Mouse (Mus musculus): ENCODE results near the gene Mogs.
A peak's percentile ranks its signal among the peaks of the same experiment; 100 is the strongest.
"Not testable (repeated sequence)": the region's sequence is repeated elsewhere in the genome, so short reads cannot be mapped to it uniquely, and the experiment has no call there.

The Mogs gene

DNA sequence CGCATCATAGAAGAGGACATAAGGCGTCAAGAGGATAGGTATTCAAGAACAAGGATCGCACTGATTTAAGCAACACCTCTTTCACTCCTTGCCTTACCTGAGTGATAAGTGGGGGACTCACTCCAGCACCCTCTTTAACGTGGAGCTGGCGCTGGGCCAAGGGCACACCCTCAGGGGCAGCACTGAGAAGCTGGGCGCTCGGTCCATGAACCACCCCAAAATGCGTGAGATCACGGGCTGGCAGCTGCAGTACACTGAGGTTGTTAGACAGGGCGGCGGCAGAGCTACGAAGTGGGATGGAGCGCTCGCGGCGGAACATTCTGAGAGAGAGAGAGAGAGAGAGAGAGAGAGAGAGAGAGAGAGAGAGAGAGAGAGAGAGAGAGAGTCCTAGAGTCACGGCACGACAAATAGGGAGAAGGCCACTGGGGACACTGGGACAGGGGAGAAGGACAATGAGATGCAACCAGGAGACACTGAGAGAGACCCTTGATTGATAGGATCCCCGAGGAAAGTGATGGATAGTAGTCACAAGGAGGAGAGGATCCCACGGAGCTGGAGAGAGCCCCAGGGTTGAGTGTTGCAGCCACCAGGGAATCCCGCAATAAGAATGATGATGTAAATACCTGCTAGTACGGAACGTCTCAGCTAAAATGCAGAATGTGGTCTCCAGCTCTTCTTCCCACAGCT lies 40.4 kb downstream of the Mogs start:
- no peak for DNase-seq

DNA sequence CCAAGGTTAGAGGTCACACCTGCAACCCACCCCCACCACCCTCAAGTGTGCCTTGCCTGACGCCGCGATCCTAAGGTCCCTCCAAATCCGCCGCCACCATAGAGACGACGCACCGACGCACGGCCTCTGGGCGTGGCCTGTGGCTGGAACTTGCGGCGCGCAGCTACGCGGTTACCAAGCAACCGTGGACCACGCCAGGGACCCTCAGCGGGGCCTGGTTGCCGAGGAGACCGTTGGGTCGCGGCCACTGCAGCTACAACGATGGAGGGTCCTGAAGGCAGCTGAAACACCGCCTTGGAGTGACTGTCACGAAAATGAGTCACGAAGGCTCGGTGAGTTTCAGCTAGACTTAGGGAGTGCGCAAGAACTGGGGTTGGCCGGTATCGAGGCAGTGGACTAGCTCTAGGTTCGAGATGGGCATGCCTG lies 41.0 kb downstream of the Mogs start, which contains the start of the genes Wdr54 and 1700003E16Rik:
Gene Wdr54 (minus strand): TSS at position 139 of the 426 bp plus-strand sequence.
Gene 1700003E16Rik (plus strand): TSS at position 146 of the 426 bp plus-strand sequence.
- DNase-seq = peak; percentile 88

- DNase-seq = not testable (repeated sequence)
Observed at GRCm38 (mm10) chr6:83159456-83159855, 44.2 kb downstream of the Mogs start.

DNA sequence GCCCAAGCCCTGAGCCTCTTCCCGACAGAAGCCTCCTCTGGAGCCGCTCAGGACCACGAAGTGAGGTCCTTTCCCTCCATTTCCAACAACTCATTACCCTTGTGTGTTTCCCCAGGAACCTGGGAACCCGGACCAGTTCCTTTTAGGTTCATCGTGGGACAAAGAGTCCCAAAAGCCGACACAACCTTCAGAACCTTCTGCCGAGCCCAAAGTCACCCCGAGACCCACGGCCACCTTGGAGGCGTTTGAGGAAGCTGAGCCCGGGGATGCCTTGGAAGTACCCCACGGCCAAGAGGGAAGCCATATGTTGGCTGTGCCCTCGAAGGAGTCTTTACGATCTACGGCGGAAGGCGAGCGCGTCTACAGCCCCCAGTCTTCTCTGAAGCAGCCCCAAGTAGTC lies 46.1 kb downstream of the Mogs start:
- DNase-seq = no peak

GRCm38 (mm10) chr6:83161921-83162641 lies 46.8 kb downstream of the Mogs start:
- DNase-seq = no peak

- no peak for DNase-seq
Observed at GRCm38 (mm10) chr6:83162701-83163100, 47.4 kb downstream of the Mogs start.

DNA sequence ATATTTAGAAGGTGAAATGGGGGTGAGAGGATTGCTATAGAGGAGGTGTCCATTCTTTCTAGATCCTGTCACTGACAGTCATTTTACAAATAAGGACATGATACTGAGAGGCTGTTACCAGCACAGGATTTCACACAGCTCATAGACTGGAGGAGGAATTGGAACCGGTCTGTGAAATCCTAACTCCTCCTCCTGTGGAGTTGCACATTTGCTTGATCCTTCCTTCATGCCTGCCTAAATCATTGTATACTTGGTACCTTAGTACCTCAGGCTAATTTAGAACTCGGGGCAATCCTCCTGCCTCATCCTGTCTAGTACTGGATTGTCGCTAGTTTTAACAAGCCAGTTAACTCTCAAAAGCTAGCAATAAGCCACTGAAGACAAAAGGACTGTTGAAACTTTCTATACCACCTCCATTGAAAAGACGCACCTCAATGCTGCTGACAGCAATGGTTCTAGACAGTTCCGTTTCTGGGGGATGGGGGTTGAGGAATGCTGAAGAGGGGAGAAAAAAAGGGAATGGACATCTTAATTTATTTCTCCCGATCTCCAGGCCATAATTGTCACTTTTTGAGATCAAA lies 49.8 kb downstream of the Mogs start:
- DNase-seq = no peak

DNA sequence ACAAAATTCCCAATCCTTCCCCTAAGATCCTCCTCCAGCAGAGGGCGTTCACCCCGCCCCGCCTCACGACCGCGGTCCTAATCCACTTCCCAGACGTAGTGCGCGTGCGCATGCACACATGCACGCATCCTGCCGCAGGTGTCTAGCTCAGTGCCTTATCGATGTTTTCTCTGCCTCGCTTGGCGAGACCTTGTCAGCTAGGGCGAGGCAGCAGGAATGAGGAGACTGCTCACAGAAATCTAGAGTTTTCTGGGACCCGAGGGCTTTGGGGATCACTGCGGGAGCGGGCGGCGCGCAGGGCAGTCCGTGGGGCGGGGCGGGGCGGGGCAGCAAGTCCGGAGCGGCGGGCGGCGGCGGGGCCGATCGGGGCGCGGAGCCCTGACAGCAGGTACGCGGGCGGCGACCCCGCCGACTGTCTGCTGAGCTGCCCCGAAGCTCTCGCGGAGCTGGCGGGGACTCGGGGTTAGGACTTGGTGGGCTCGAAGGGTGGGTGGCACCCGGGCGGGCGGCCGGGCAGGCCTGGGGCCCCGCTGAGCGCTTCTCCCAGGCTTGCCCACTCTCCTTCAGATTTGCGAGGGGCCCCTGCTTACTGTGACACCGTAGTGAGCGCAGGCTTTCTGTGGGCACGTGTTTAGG lies 50.4 kb downstream of the Mogs start, which contains the start of gene Dctn1:
Gene Dctn1 (plus strand): TSS at position 314 of the 636 bp plus-strand sequence.
- DNase-seq = peak; percentile 92

DNA sequence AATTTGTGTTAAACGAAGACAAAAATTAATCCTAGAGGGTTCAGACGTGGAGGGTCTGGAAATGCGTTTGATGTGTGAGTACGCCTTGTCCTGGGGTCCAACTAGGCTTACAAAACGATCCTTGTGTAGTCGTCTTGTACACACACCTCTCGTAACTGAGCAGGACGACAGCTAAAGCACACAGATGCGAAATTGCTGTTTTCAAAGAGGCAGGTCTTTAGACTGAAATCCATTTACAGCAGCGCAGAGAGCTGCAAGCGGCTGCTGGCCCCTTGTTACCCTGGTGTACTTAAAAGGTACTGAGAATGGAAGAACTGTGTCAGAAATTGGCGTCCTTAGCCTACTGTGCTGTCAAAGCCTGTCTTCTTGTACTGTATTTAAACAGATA lies 50.9 kb downstream of the Mogs start:
- DNase-seq = no peak
